ENCODE assay signal across 11 mouse cellular contexts in the genomic region with DNA sequence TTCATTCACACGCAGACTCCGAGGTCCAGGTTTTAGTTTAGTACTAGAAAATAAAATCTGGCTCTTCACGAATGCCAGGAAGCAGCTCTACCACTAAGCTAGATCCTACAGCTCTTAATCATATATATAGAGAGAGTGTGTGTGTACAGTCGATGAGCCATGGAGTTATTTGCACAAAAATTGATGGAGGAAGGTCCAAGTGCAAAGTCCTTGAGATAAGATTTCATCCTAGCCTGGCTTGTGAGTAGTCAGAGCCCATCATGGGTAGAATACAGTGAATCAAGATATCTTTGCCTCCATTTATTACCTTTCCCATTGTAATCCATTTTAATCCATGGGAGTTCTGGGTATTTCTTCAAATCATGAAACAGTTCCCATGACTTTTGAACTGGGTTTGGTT. TPM values are rescaled to one million over a fixed set of nuclear protein-coding genes. Genes with fewer than 3 reads are reported as not detected.
DNase-seq lines count a peak whose midpoint lies in the region; ATAC-seq lines count a peak whose summit lies in the region.
"Had no signal": no experiment of that assay in that cellular context is flagged by ENCODE, and none has a peak within 500 bp of the region (broad histone marks: within the 10 kb centered on the region; RNA-seq: fewer than 3 reads in every experiment).

No protein-coding gene starts in this region.

- H3K27me3 ChIP-seq in heart, embryonic 15.5 days = no peaks in the 10 kb centered on the region
- no peaks in the 10 kb centered on the region for H3K27me3 ChIP-seq in embryonic facial prominence, embryonic 10.5 days (replicated peaks; ENCODE audit: low read depth, poor library complexity, severe bottlenecking)
- H3K27me3 ChIP-seq in intestine, embryonic 14.5 days (replicated peaks; ENCODE audit: control insufficient read depth, insufficient read depth, low read length) = no peaks in the 10 kb centered on the region
- no peaks in the 10 kb centered on the region for H3K27me3 ChIP-seq in midbrain, embryonic 13.5 days

- no peaks in the 10 kb centered on the region for H3K9me3 ChIP-seq in heart, embryonic 15.5 days (replicated peaks)
- H3K9me3 ChIP-seq in embryonic facial prominence, embryonic 10.5 days = no peaks in the 10 kb centered on the region
- no peaks in the 10 kb centered on the region for H3K9me3 ChIP-seq in intestine, embryonic 14.5 days (ENCODE audit: control insufficient read depth, low read length)
- no peaks in the 10 kb centered on the region for H3K9me3 ChIP-seq in midbrain, embryonic 13.5 days

- peaks cover 8% of the 10 kb centered on the region; the same call in 1 of the 2 replicates for H3K4me1 ChIP-seq in heart, embryonic 15.5 days (replicated peaks)
- H3K4me1 ChIP-seq in embryonic facial prominence, embryonic 10.5 days = peaks cover 7% of the 10 kb centered on the region; the same call in 1 of the 2 replicates
- peaks cover 9% of the 10 kb centered on the region for H3K4me1 ChIP-seq in intestine, embryonic 14.5 days (replicated peaks; ENCODE audit: control insufficient read depth, insufficient read depth, low read length)
- H3K4me1 ChIP-seq in midbrain, embryonic 13.5 days (replicated peaks) = peaks cover 14% of the 10 kb centered on the region

- intact Hi-C loops in heart, postnatal 10 days (cut with DNase I) = loop anchor here (5.0 to 10.0 kb wide), 2 partner anchors 95 to 323 kb away; partner anchors contain the start of genes Arl1 and Chpt1

- no peak overlapping the region for H3K27ac ChIP-seq in heart, embryonic 15.5 days
- no peak overlapping the region for H3K27ac ChIP-seq in embryonic facial prominence, embryonic 10.5 days (replicated peaks)
- H3K27ac ChIP-seq in intestine, embryonic 14.5 days (ENCODE audit: low read depth) = no peak overlapping the region
- no peak overlapping the region for H3K27ac ChIP-seq in midbrain, embryonic 13.5 days

- 88% methylated on average over 4 of the region's 4 CpGs for WGBS in heart, embryonic 15.5 days
- WGBS in embryonic facial prominence, embryonic 10.5 days = 90% methylated on average over 4 of the region's 4 CpGs
- WGBS in intestine, embryonic 14.5 days = 88% methylated on average over 4 of the region's 4 CpGs
- 93% methylated on average over 4 of the region's 4 CpGs for WGBS in midbrain, embryonic 13.5 days

- H3K9ac ChIP-seq in heart, embryonic 15.5 days = no peak overlapping the region
- H3K9ac ChIP-seq in intestine, embryonic 14.5 days (ENCODE audit: low read length) = no peak overlapping the region
- no peak overlapping the region for H3K9ac ChIP-seq in midbrain, embryonic 13.5 days (replicated peaks)

- peaks cover 8% of the 10 kb centered on the region; the same call in 1 of the 2 replicates for H3K36me3 ChIP-seq in heart, embryonic 15.5 days
- H3K36me3 ChIP-seq in embryonic facial prominence, embryonic 10.5 days (replicated peaks) = peaks cover 21% of the 10 kb centered on the region
- peaks cover 25% of the 10 kb centered on the region for H3K36me3 ChIP-seq in intestine, embryonic 14.5 days (ENCODE audit: control insufficient read depth, insufficient read depth, low read length)
- peaks cover 12% of the 10 kb centered on the region for H3K36me3 ChIP-seq in midbrain, embryonic 13.5 days

- no peak for ATAC-seq in heart, embryonic 15.5 days (replicated peaks; ENCODE audit: insufficient number of reproducible peaks, insufficient read depth, low FRiP score, low read depth)
- no peak for ATAC-seq in intestine, embryonic 14.5 days (replicated peaks; ENCODE audit: low FRiP score, low TSS enrichment, low read depth)
- ATAC-seq in midbrain, embryonic 13.5 days = no peak
- no peak for ATAC-seq in megakaryocyte-erythroid progenitor cell, adult 5-6 weeks (replicated peaks; ENCODE audit: low FRiP score, low TSS enrichment, poor library complexity, severe bottlenecking)

- H3K4me2 ChIP-seq in heart, embryonic 15.5 days = peak overlapping the region; percentile 85
- peak overlapping the region; percentile 83 for H3K4me2 ChIP-seq in intestine, embryonic 14.5 days (ENCODE audit: low read length)
- peak overlapping the region; percentile 70 for H3K4me2 ChIP-seq in midbrain, embryonic 13.5 days (replicated peaks)

- no peak for DNase-seq in heart, postnatal 10 days
- DNase-seq in embryonic facial prominence, embryonic 10.5 days (ENCODE audit: low spot score) = no peak
- no peak for DNase-seq in intestine, embryonic 14.5 days (ENCODE audit: low spot score)
- DNase-seq in frontal cortex, adult 2 months (ENCODE audit: extremely low spot score in 1 of 2, low spot score in 1 of 2) = no peak
- no peak for DNase-seq in thymus, postnatal 36 days

- H3K4me3 ChIP-seq in heart, embryonic 15.5 days = peak overlapping the region; percentile 97; the same call in 1 of the 2 replicates
- H3K4me3 ChIP-seq in embryonic facial prominence, embryonic 10.5 days = peak overlapping the region; percentile 91
- H3K4me3 ChIP-seq in intestine, embryonic 14.5 days (ENCODE audit: low read depth, low read length) = peak overlapping the region; percentile 88
- peak overlapping the region; percentile 69 for H3K4me3 ChIP-seq in midbrain, embryonic 13.5 days (replicated peaks)

RNA-seq across cellular contexts. Expression of gene Utp20, which starts 1.0 kb away (rescaled TPM):
- 7.1 and 9.5 TPM in 2 replicates for polyA plus RNA-seq in heart, embryonic 15.5 days (2015; fragmentation: Nextera tagmentation; extraction: Ambion mirVana)
- total RNA-seq in heart, postnatal 10 days (2021) = 10 to 100 TPM; 14.5 to 17.4 TPM
- 26.4 and 27.1 TPM in 2 replicates for polyA plus RNA-seq in embryonic facial prominence, embryonic 10.5 days (2016; fragmentation: Nextera tagmentation; extraction: Ambion mirVana)
- 30.5 and 34.9 TPM in 2 replicates for polyA plus RNA-seq in intestine, embryonic 14.5 days (2014; fragmentation: Nextera tagmentation; extraction: Ambion mirVana)
- polyA plus RNA-seq in midbrain, embryonic 13.5 days (2015; fragmentation: Nextera tagmentation; extraction: Ambion mirVana) = 11.1 and 11.7 TPM in 2 replicates
- polyA plus RNA-seq in frontal cortex, adult 2 months (2012; rRNA removed) = 17.2 and 20.7 TPM in 2 replicates
- 55.4 and 72.5 TPM in 2 replicates for total RNA-seq in megakaryocyte-erythroid progenitor cell, adult 5-6 weeks (2014; fragmentation: Nextera tagmentation)
- total RNA-seq in megakaryocyte-erythroid progenitor cell, adult 5-6 weeks (2017) = 45.1 and 53.7 TPM in 2 replicates

RNA-seq across cellular contexts. Expression of gene Slc5a8, which starts 58.2 kb away (rescaled TPM):
- 0.03 and 0.08 TPM in 2 replicates for polyA plus RNA-seq in heart, embryonic 15.5 days (2015; fragmentation: Nextera tagmentation; extraction: Ambion mirVana)
- not detected for total RNA-seq in heart, postnatal 10 days (2021)
- 0.08 TPM in 1 of 2 replicates, not detected in the other for polyA plus RNA-seq in embryonic facial prominence, embryonic 10.5 days (2016; fragmentation: Nextera tagmentation; extraction: Ambion mirVana)
- 0.26 and 0.38 TPM in 2 replicates for polyA plus RNA-seq in intestine, embryonic 14.5 days (2014; fragmentation: Nextera tagmentation; extraction: Ambion mirVana)
- 0.04 and 0.10 TPM in 2 replicates for polyA plus RNA-seq in midbrain, embryonic 13.5 days (2015; fragmentation: Nextera tagmentation; extraction: Ambion mirVana)
- 0.04 and 0.14 TPM in 2 replicates for polyA plus RNA-seq in frontal cortex, adult 2 months (2012; rRNA removed)
- total RNA-seq in megakaryocyte-erythroid progenitor cell, adult 5-6 weeks (2014; fragmentation: Nextera tagmentation) = not detected in 2 replicates
- total RNA-seq in megakaryocyte-erythroid progenitor cell, adult 5-6 weeks (2017) = not detected in 2 replicates
- total RNA-seq: common myeloid progenitor, adult 5-6 weeks; left cerebral cortex, adult 18-20 months had no signal
- polyA plus RNA-seq: heart, postnatal 0 days had no signal
